Mouse (Mus musculus): ENCODE measurements around the gene Slc38a6. TPM values are rescaled to one million over a fixed set of nuclear protein-coding genes. Genes with fewer than 3 reads are reported as not detected.

The Slc38a6 gene
- total RNA-seq, 1 experiment, result 17.4 TPM

DNA sequence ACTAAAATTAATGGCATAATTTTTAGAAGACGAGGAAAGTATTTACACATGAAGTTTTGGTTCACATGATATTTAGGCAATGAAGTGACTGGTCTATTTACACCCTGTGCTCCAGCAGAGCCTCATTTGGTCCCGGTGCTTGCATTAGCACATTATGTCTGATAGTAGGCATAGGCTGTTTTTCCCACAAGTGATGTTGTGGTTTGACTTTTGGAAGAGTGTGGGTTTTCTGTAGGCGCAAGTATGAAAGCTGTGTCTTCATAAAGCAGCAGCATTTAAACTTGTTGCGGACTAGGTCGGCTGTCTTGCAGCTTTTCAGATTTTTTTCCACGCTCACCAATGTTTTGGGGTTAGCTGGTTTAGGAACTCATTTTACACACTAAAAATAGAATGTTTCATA, 27.3 kb upstream of the Slc38a6 start:
- no peaks in the 10 kb centered on the region for H3K9me3 ChIP-seq (ENCODE audit: control insufficient read depth, insufficient read depth, low read depth, low read length)
- H3K4me3 ChIP-seq (ENCODE audit: insufficient read depth in 1 of 2, low read depth in 1 of 2, low read length in 2 of 2, poor library complexity in 1 of 2, severe bottlenecking in 1 of 2), result no peak overlapping the region
- in situ Hi-C loops (cut with MboI; ENCODE audit: low sequenced_read_pairs in 2 of 2, unreplicated experiment in 2 of 2), result no loop called here
- H3K4me1 ChIP-seq (ENCODE audit: control insufficient read depth in 2 of 2, insufficient read depth in 2 of 2, low read length in 2 of 2, poor library complexity in 1 of 2), result no peaks in the 10 kb centered on the region
- no peak for DNase-seq (ENCODE audit: low read depth, low spot score)
- no peak overlapping the region for H3K9ac ChIP-seq (ENCODE audit: insufficient read depth, low read depth, low read length, poor library complexity, severe bottlenecking)
- no peak for TF ChIP-seq CHD2 (IDR thresholded peaks at IDR 0.05; ENCODE audit: low read depth, low read length)
- no peak for TF ChIP-seq ZNF384 (IDR thresholded peaks at IDR 0.05; ENCODE audit: low read depth, low read length)
- TF ChIP-seq ZC3H11A (IDR thresholded peaks at IDR 0.05; ENCODE audit: borderline replicate concordance, low read depth, low read length), result no peak
- no peak for TF ChIP-seq HCFC1 (IDR thresholded peaks at IDR 0.05; ENCODE audit: borderline replicate concordance, insufficient read depth, low read length)
- TF ChIP-seq MAFK (IDR thresholded peaks at IDR 0.05; ENCODE audit: insufficient read depth, low read depth, low read length), result no peak
- H3K36me3 ChIP-seq (ENCODE audit: control insufficient read depth, insufficient read depth, low read length, poor library complexity, severe bottlenecking), result no peaks in the 10 kb centered on the region
- no peak overlapping the region for H3K27ac ChIP-seq (ENCODE audit: insufficient read depth, low read depth, low read length, poor library complexity, severe bottlenecking)

DNA sequence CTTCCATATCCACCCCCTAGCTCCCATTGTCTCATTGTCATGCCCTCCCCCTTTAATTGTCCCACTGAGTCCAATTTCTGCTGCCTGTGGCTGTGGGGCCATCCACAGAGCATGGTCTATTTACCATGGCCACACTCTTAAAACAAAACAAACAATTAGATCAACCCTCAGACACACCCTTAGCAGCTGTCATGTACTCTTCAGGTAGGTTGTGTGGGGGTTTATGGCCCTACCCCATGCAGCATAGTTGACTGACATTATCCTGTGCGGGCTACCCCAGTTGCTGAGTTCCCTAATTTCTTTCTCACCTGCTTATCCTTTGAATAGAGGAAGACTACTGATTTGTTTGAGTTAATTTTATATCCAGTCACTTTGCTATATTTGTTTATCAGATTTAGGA, 26.2 kb upstream of the Slc38a6 start:
- Histone ChIP-seq H3K36me3 (ENCODE audit: control insufficient read depth, insufficient read depth, low read length, poor library complexity, severe bottlenecking) (no peaks in the 10 kb centered on the region), H3K9ac (ENCODE audit: insufficient read depth, low read depth, low read length, poor library complexity, severe bottlenecking) (no peak overlapping the region), H3K4me1 (ENCODE audit: control insufficient read depth in 2 of 2, insufficient read depth in 2 of 2, low read length in 2 of 2, poor library complexity in 1 of 2) (no peaks in the 10 kb centered on the region), H3K9me3 (ENCODE audit: control insufficient read depth, insufficient read depth, low read depth, low read length) (no peaks in the 10 kb centered on the region), H3K27ac (ENCODE audit: insufficient read depth, low read depth, low read length, poor library complexity, severe bottlenecking) (no peak overlapping the region), H3K4me3 (ENCODE audit: insufficient read depth in 1 of 2, low read depth in 1 of 2, low read length in 2 of 2, poor library complexity in 1 of 2, severe bottlenecking in 1 of 2) (no peak overlapping the region)
- in situ Hi-C loops (cut with MboI; ENCODE audit: low sequenced_read_pairs in 2 of 2, unreplicated experiment in 2 of 2), result no loop called here
- no peak for TF ChIP-seq MAFK (IDR thresholded peaks at IDR 0.05; ENCODE audit: insufficient read depth, low read depth, low read length)
- no peak for TF ChIP-seq ZC3H11A (IDR thresholded peaks at IDR 0.05; ENCODE audit: borderline replicate concordance, low read depth, low read length)
- TF ChIP-seq ZNF384 (IDR thresholded peaks at IDR 0.05; ENCODE audit: low read depth, low read length), result no peak
- no peak for TF ChIP-seq HCFC1 (IDR thresholded peaks at IDR 0.05; ENCODE audit: borderline replicate concordance, insufficient read depth, low read length)
- no peak for TF ChIP-seq CHD2 (IDR thresholded peaks at IDR 0.05; ENCODE audit: low read depth, low read length)
- DNase-seq (ENCODE audit: low read depth, low spot score), result no peak

DNA sequence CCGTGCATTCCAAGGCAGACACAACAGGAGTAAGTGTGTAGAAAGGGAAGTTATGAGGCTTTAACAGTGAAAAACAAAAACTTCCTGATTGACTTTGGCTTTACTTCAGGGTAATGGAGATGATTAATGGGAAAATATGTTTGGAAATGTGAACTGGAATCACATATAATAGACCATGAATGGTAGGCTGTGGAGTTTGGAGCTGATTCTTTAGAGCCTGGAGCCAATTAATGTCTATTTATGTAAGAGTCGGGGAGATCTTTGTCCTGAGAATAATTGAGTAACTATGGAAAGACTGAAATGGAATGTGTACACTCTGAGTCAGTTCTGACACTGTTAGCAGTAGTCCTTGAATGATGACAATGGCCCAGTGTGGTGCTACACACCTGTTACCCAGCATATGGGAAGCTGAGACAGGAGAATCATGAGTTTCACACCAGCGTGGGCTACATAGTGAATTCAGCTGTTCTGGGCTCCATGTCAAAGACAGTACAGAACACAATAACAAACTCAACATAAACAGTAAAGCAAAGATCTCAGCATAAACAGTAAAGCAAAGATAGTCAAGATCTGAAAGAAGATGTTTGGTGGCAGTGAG, 21.1 kb upstream of the Slc38a6 start:
- in situ Hi-C loops (cut with MboI; ENCODE audit: low sequenced_read_pairs in 2 of 2, unreplicated experiment in 2 of 2), result no loop called here
- no peak overlapping the region for H3K9ac ChIP-seq (ENCODE audit: insufficient read depth, low read depth, low read length, poor library complexity, severe bottlenecking)
- no peak for DNase-seq (ENCODE audit: low read depth, low spot score)
- H3K9me3 ChIP-seq (ENCODE audit: control insufficient read depth, insufficient read depth, low read depth, low read length), result no peaks in the 10 kb centered on the region
- H3K27ac ChIP-seq (ENCODE audit: insufficient read depth, low read depth, low read length, poor library complexity, severe bottlenecking), result no peak overlapping the region
- no peaks in the 10 kb centered on the region for H3K36me3 ChIP-seq (ENCODE audit: control insufficient read depth, insufficient read depth, low read length, poor library complexity, severe bottlenecking)
- no peaks in the 10 kb centered on the region for H3K4me1 ChIP-seq (ENCODE audit: control insufficient read depth in 2 of 2, insufficient read depth in 2 of 2, low read length in 2 of 2, poor library complexity in 1 of 2)
- H3K4me3 ChIP-seq (ENCODE audit: insufficient read depth in 1 of 2, low read depth in 1 of 2, low read length in 2 of 2, poor library complexity in 1 of 2, severe bottlenecking in 1 of 2), result no peak overlapping the region
- TF ChIP-seq CHD2 (IDR thresholded peaks at IDR 0.05; ENCODE audit: low read depth, low read length) (no peak), ZNF384 (IDR thresholded peaks at IDR 0.05; ENCODE audit: low read depth, low read length) (no peak), HCFC1 (IDR thresholded peaks at IDR 0.05; ENCODE audit: borderline replicate concordance, insufficient read depth, low read length) (no peak), MAFK (IDR thresholded peaks at IDR 0.05; ENCODE audit: insufficient read depth, low read depth, low read length) (no peak), ZC3H11A (IDR thresholded peaks at IDR 0.05; ENCODE audit: borderline replicate concordance, low read depth, low read length) (no peak)

DNA sequence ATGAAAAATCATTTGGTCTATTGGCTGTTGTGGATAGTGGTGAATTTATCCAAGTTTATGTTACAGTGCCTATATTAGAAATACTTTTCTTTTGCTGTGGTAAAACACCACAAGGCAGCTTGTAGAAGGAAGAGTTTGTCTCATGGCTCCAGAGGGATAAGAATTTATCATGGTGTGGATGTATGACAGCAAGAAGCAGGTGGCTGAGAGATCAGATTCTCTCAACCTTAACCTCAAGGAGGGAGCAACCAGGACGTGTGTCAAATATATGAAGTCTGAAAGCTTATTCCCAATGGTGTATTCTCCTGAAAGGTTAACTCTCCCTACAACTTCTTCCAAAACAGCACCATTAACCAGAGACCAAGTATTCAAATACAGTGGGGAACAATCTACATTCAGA, 20.0 kb upstream of the Slc38a6 start:
- in situ Hi-C loops (cut with MboI; ENCODE audit: low sequenced_read_pairs in 2 of 2, unreplicated experiment in 2 of 2), result no loop called here
- Histone ChIP-seq H3K9ac (ENCODE audit: insufficient read depth, low read depth, low read length, poor library complexity, severe bottlenecking) (no peak overlapping the region), H3K4me1 (ENCODE audit: control insufficient read depth in 2 of 2, insufficient read depth in 2 of 2, low read length in 2 of 2, poor library complexity in 1 of 2) (no peaks in the 10 kb centered on the region), H3K9me3 (ENCODE audit: control insufficient read depth, insufficient read depth, low read depth, low read length) (no peaks in the 10 kb centered on the region), H3K27ac (ENCODE audit: insufficient read depth, low read depth, low read length, poor library complexity, severe bottlenecking) (no peak overlapping the region), H3K4me3 (ENCODE audit: insufficient read depth in 1 of 2, low read depth in 1 of 2, low read length in 2 of 2, poor library complexity in 1 of 2, severe bottlenecking in 1 of 2) (no peak overlapping the region), H3K36me3 (ENCODE audit: control insufficient read depth, insufficient read depth, low read length, poor library complexity, severe bottlenecking) (no peaks in the 10 kb centered on the region)
- no peak for DNase-seq (ENCODE audit: low read depth, low spot score)
- TF ChIP-seq ZC3H11A (IDR thresholded peaks at IDR 0.05; ENCODE audit: borderline replicate concordance, low read depth, low read length) (no peak), CHD2 (IDR thresholded peaks at IDR 0.05; ENCODE audit: low read depth, low read length) (no peak), ZNF384 (IDR thresholded peaks at IDR 0.05; ENCODE audit: low read depth, low read length) (no peak), HCFC1 (IDR thresholded peaks at IDR 0.05; ENCODE audit: borderline replicate concordance, insufficient read depth, low read length) (no peak), MAFK (IDR thresholded peaks at IDR 0.05; ENCODE audit: insufficient read depth, low read depth, low read length) (no peak)

DNA sequence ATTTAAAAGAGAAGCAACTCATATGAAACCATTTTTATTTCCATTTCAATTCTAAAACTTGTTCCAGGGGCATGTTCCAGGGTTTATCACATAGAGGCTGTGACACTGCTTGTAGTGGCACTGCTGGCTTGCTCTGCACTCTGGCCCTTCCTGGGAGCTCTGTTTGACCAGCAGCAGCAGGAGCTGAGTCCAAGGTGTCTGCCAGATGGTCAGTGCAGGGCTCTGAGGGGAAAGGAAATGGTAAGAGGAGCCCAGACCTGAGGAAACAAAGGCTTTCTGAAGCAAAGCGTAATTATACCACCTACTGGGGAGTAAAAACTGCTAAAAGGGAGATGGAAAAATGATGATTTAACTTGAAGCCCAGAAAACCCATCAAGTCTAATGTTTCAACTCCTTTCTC, 18.1 kb upstream of the Slc38a6 start:
- no peak overlapping the region for H3K9ac ChIP-seq (ENCODE audit: insufficient read depth, low read depth, low read length, poor library complexity, severe bottlenecking)
- H3K27ac ChIP-seq (ENCODE audit: insufficient read depth, low read depth, low read length, poor library complexity, severe bottlenecking), result no peak overlapping the region
- H3K36me3 ChIP-seq (ENCODE audit: control insufficient read depth, insufficient read depth, low read length, poor library complexity, severe bottlenecking), result no peaks in the 10 kb centered on the region
- H3K9me3 ChIP-seq (ENCODE audit: control insufficient read depth, insufficient read depth, low read depth, low read length), result no peaks in the 10 kb centered on the region
- in situ Hi-C loops (cut with MboI; ENCODE audit: low sequenced_read_pairs in 2 of 2, unreplicated experiment in 2 of 2), result no loop called here
- no peak for DNase-seq (ENCODE audit: low read depth, low spot score)
- no peak overlapping the region for H3K4me3 ChIP-seq (ENCODE audit: insufficient read depth in 1 of 2, low read depth in 1 of 2, low read length in 2 of 2, poor library complexity in 1 of 2, severe bottlenecking in 1 of 2)
- no peak for TF ChIP-seq MAFK (IDR thresholded peaks at IDR 0.05; ENCODE audit: insufficient read depth, low read depth, low read length)
- TF ChIP-seq ZNF384 (IDR thresholded peaks at IDR 0.05; ENCODE audit: low read depth, low read length), result no peak
- TF ChIP-seq ZC3H11A (IDR thresholded peaks at IDR 0.05; ENCODE audit: borderline replicate concordance, low read depth, low read length), result no peak
- TF ChIP-seq HCFC1 (IDR thresholded peaks at IDR 0.05; ENCODE audit: borderline replicate concordance, insufficient read depth, low read length), result no peak
- no peak for TF ChIP-seq CHD2 (IDR thresholded peaks at IDR 0.05; ENCODE audit: low read depth, low read length)
- H3K4me1 ChIP-seq (ENCODE audit: control insufficient read depth in 2 of 2, insufficient read depth in 2 of 2, low read length in 2 of 2, poor library complexity in 1 of 2), result no peaks in the 10 kb centered on the region

Data from ES-E14 (cell line).